ENCODE assay signal across 31 mouse cellular contexts in the genomic region with DNA sequence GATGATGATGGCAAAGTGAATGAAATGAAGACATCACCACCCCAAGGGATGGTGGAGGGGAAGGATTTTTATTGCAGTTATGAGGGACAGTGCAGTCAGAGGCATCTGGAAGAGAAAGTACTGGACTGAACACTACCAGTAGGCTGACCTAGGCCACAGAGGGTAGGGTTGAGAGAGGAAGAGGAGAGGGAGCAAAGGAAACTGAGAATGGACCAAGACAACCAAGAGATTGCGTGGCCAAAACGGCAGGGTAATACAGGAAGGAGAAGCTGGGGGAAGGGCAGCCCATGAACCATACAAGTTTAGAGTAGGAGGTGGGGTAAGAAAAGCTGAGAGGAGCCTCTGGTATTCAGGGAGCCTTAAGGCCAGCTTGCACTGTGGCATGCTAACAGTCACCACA. TPM values are rescaled to one million over a fixed set of nuclear protein-coding genes. Genes with fewer than 3 reads are reported as not detected.
DNase-seq lines count a peak whose midpoint lies in the region; ATAC-seq and TF ChIP-seq lines count a peak whose summit lies in the region.
"Had no signal": no experiment of that assay in that cellular context is flagged by ENCODE, and none has a peak within 500 bp of the region (broad histone marks: within the 10 kb centered on the region; RNA-seq: fewer than 3 reads in every experiment).

No protein-coding gene starts in this region.

- TF ChIP-seq EP300 in lung, postnatal 0 days (IDR thresholded peaks at IDR 0.05) = no peak

- no peaks in the 10 kb centered on the region; the same call in 1 of the 2 replicates for H3K9me3 ChIP-seq in embryonic facial prominence, embryonic 13.5 days
- H3K9me3 ChIP-seq in embryonic facial prominence, embryonic 10.5 days = peaks cover 2% of the 10 kb centered on the region; the same call in 1 of the 2 replicates
- no peaks in the 10 kb centered on the region for H3K9me3 ChIP-seq in lung, postnatal 0 days (ENCODE audit: low read length)
- H3K9me3 ChIP-seq: embryonic facial prominence, embryonic 15.5 days; neural tube, embryonic 12.5 days had no signal

- peaks cover 16% of the 10 kb centered on the region; the same call in 1 of the 2 replicates for H3K4me1 ChIP-seq in embryonic facial prominence, embryonic 13.5 days
- H3K4me1 ChIP-seq in embryonic facial prominence, embryonic 10.5 days = peaks cover 19% of the 10 kb centered on the region
- no peaks in the 10 kb centered on the region for H3K4me1 ChIP-seq in lung, postnatal 0 days (ENCODE audit: insufficient read depth, low read depth, low read length)

- no peak overlapping the region for H3K4me2 ChIP-seq in embryonic facial prominence, embryonic 13.5 days
- no peak overlapping the region for H3K4me2 ChIP-seq in lung, postnatal 0 days (replicated peaks; ENCODE audit: low read depth, low read length)
- H3K4me2 ChIP-seq: embryonic facial prominence, embryonic 15.5 days; forebrain, embryonic 12.5 days; heart, embryonic 12.5 days; hindbrain, embryonic 14.5 days; midbrain, embryonic 11.5 days; neural tube, embryonic 12.5 days had no signal

- 0 out of 2 replicates have a peak overlapping the region, but pooled peaks have one; percentile 8 for H3K27ac ChIP-seq in embryonic facial prominence, embryonic 13.5 days
- H3K27ac ChIP-seq in embryonic facial prominence, embryonic 10.5 days (replicated peaks) = no peak overlapping the region
- no peak overlapping the region for H3K27ac ChIP-seq in lung, postnatal 0 days (ENCODE audit: low read length)
- H3K27ac ChIP-seq: embryonic facial prominence, embryonic 15.5 days; forebrain, embryonic 12.5 days; hindbrain, embryonic 14.5 days; neural tube, embryonic 12.5 days had no signal

- no peaks in the 10 kb centered on the region; the same call in 1 of the 2 replicates for H3K27me3 ChIP-seq in embryonic facial prominence, embryonic 13.5 days
- no peaks in the 10 kb centered on the region for H3K27me3 ChIP-seq in embryonic facial prominence, embryonic 10.5 days (replicated peaks; ENCODE audit: low read depth, poor library complexity, severe bottlenecking)
- H3K27me3 ChIP-seq in lung, postnatal 0 days (replicated peaks; ENCODE audit: insufficient read depth, low read length) = no peaks in the 10 kb centered on the region
- H3K27me3 ChIP-seq: CH12.LX; embryonic facial prominence, embryonic 15.5 days; forebrain, embryonic 12.5 days; heart, embryonic 12.5 days; neural tube, embryonic 12.5 days had no signal

- TF ChIP-seq CTCF in lung, postnatal 0 days (IDR thresholded peaks at IDR 0.05) = no peak

- H3K36me3 ChIP-seq in embryonic facial prominence, embryonic 13.5 days = no peaks in the 10 kb centered on the region
- no peaks in the 10 kb centered on the region for H3K36me3 ChIP-seq in embryonic facial prominence, embryonic 10.5 days (replicated peaks)
- no peaks in the 10 kb centered on the region for H3K36me3 ChIP-seq in lung, postnatal 0 days (ENCODE audit: insufficient read depth, low read length)
- H3K36me3 ChIP-seq: embryonic facial prominence, embryonic 15.5 days; forebrain, embryonic 12.5 days; heart, embryonic 12.5 days; neural tube, embryonic 12.5 days had no signal

- no peak for ATAC-seq in embryonic facial prominence, embryonic 13.5 days (ENCODE audit: insufficient number of reproducible peaks, insufficient read depth, low FRiP score, low TSS enrichment, low read depth)
- ATAC-seq in lung, postnatal 0 days = peak; percentile 20; the same call in 1 of the 2 replicates
- peak; percentile 86 for ATAC-seq in megakaryocyte, adult 5-6 weeks (ENCODE audit: poor library complexity, severe bottlenecking)
- ATAC-seq: activated CD4-positive, CD25-positive, alpha-beta regulatory T cell, adult 4 months; intestine, postnatal 0 days; midbrain, embryonic 16.5 days had no signal

- no peak overlapping the region for H3K9ac ChIP-seq in embryonic facial prominence, embryonic 13.5 days
- H3K9ac ChIP-seq in lung, postnatal 0 days (replicated peaks; ENCODE audit: low read depth) = no peak overlapping the region
- H3K9ac ChIP-seq: embryonic facial prominence, embryonic 15.5 days; forebrain, embryonic 12.5 days; heart, embryonic 12.5 days; hindbrain, embryonic 14.5 days; neural tube, embryonic 12.5 days had no signal

- no peak overlapping the region for H3K4me3 ChIP-seq in embryonic facial prominence, embryonic 13.5 days
- H3K4me3 ChIP-seq in embryonic facial prominence, embryonic 10.5 days = no peak overlapping the region
- no peak overlapping the region for H3K4me3 ChIP-seq in lung, postnatal 0 days (ENCODE audit: low read depth, low read length)
- H3K4me3 ChIP-seq: embryonic facial prominence, embryonic 15.5 days; forebrain, embryonic 12.5 days; heart, embryonic 12.5 days; myocyte; neural tube, embryonic 12.5 days had no signal

- no peak for DNase-seq in embryonic facial prominence, embryonic 10.5 days (ENCODE audit: low spot score)
- DNase-seq in lung, postnatal 0 days (ENCODE audit: low spot score) = no peak
- DNase-seq in lung, adult 18-20 months = no peak
- DNase-seq in gastrocnemius, postnatal 10 days = no peak
- no peak for DNase-seq in urinary bladder, adult 18-20 months (ENCODE audit: low spot score in 2 of 2)
- DNase-seq: adrenal gland, adult 2 months; adrenal gland, postnatal 36 days; cerebellum, adult 9-10 months; gastrocnemius, postnatal 25 days; heart, adult 18-20 months; heart, postnatal 4 days; kidney, adult 9 months; kidney, postnatal 10 days; layer of hippocampus, postnatal 36 days; left cerebral cortex, postnatal 4 days; lung, adult 2 months; thymus, adult 2 months; thymus, postnatal 4 days had no signal

- WGBS in embryonic facial prominence, embryonic 13.5 days = 89% methylated on average over 2 of the region's 2 CpGs
- WGBS in embryonic facial prominence, embryonic 10.5 days = 95% methylated on average over 2 of the region's 2 CpGs
- WGBS in lung, postnatal 0 days = 79% methylated on average over 2 of the region's 2 CpGs

RNA-seq across cellular contexts. Expression of a gene that starts 23.6 kb away (rescaled TPM):
- polyA plus RNA-seq in embryonic facial prominence, embryonic 13.5 days (2015; fragmentation: Nextera tagmentation; extraction: Ambion mirVana) = 48.3 and 51.3 TPM in 2 replicates
- 20.5 and 21.4 TPM in 2 replicates for polyA plus RNA-seq in embryonic facial prominence, embryonic 10.5 days (2016; fragmentation: Nextera tagmentation; extraction: Ambion mirVana)
- polyA plus RNA-seq in lung, postnatal 0 days (2015; fragmentation: Nextera tagmentation; extraction: Ambion mirVana) = 14.0 and 17.5 TPM in 2 replicates
- 3.5 and 3.9 TPM in 2 replicates for total RNA-seq in megakaryocyte, adult 5-6 weeks (2015)
- total RNA-seq in megakaryocyte, adult 5-6 weeks (2017) = 5.9 and 6.5 TPM in 2 replicates
- 10 to 100 TPM; 16.1 to 30.9 TPM for total RNA-seq in gastrocnemius, postnatal 10 days (2021)
